Mouse (Mus musculus) gastrocnemius, adult 2 months (tissue): ENCODE data around the gene Ern2. TPM values are rescaled to one million over a fixed set of nuclear protein-coding genes. Genes with fewer than 3 reads are reported as not detected.

Experiments
- DNase-seq: peaks from one replicate; pipeline ENCODE4 v3.0.0; 2022
- H3K27ac ChIP-seq: fragments of 200-600 bp; 2 replicates; pipeline ENCODE4 v1.8.1; 2022; ENCODE audit warnings: mild to moderate bottlenecking
- H3K4me3 ChIP-seq: fragments of 200-600 bp; 2 replicates; pipeline ENCODE4 v1.8.1; 2022; ENCODE audit warnings: mild to moderate bottlenecking, moderate library complexity
- CTCF ChIP-seq: fragments of 200-600 bp; IDR thresholded peaks from 2 replicates; pipeline ENCODE4 v1.8.1; 2022; ENCODE audit warnings: antibody characterized with exemption, mild to moderate bottlenecking, moderate library complexity
- intact Hi-C: fragments of 180-260 bp; cut with DNase I; formaldehyde crosslinking; loops from one replicate; pipeline ENCODE4 v1.15.1; 2025
- long read RNA-seq, 2 experiments: library from polyadenylated mRNA; stranded (forward); transcript quantifications; one replicate each; pipeline ENCODE4 v2.0.0; 2021
- total RNA-seq, 2 experiments: library from RNA; stranded (reverse); gene quantifications; 2 replicates each; pipeline ENCODE4 v1.2.3; 2021

The Ern2 gene
- not detected for total RNA-seq
- long read RNA-seq, experiment 1, result 0 reads
- long read RNA-seq, experiment 2, result 0 reads

DNA sequence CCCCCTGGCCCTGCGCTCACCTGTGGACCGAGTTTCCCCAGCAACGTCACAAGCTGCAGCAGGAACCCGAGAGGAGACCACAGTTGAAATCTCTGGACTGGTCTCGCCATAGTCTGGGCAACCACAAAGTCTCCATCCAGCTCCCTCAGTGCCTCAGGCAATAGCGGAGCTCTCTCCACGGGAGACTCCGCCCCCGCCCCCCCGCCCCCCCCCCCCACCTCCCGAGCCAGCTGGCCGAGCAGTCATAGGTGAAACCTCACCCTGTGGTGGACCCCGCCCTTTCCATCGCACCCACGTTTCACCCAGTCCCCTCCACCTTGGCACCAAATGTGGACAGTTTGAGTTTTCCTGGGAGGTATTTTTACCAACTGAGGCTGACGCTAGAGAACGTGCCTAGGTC, at the start of gene Ern2:
Gene Ern2, minus strand, starts transcription at position 165 of the 400 bp plus-strand sequence.
- intact Hi-C loops, result no loop called here
- no peak for DNase-seq
- Histone ChIP-seq H3K4me3 (no peak within 1 kb of the TSS), H3K27ac (no peak within 1 kb of the TSS)
- no peak for TF ChIP-seq CTCF

- intact Hi-C loops, result no loop called here
- Histone ChIP-seq H3K4me3 (no peak overlapping the region), H3K27ac (no peak overlapping the region)
- DNase-seq, result no peak
- no peak for TF ChIP-seq CTCF
Observed at GRCm38 (mm10) chr7:122230866-122231265, 44.9 kb upstream of the Ern2 start.

DNA sequence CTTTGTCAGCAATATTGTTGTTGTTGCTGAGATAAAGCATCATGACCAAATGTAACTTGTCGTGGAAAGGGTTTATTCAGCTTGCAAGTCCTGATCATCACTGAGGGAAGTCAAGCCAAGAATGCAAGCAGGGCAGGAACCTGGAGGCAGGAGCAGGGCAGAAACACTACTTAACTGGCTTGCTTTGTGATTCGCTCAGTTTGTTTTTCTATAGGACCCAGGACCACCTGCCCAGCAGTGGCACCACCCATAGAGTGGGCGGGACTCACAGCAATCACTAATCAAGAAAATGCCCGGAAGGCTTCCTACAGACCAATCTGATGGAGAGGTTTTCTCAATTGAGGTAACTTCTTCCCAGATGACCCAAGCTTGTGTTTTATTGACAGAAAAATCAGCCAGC, 43.9 kb upstream of the Ern2 start:
- no peak for TF ChIP-seq CTCF
- no peak overlapping the region for H3K27ac ChIP-seq
- intact Hi-C loops, result no loop called here
- no peak for DNase-seq
- no peak overlapping the region for H3K4me3 ChIP-seq

DNA sequence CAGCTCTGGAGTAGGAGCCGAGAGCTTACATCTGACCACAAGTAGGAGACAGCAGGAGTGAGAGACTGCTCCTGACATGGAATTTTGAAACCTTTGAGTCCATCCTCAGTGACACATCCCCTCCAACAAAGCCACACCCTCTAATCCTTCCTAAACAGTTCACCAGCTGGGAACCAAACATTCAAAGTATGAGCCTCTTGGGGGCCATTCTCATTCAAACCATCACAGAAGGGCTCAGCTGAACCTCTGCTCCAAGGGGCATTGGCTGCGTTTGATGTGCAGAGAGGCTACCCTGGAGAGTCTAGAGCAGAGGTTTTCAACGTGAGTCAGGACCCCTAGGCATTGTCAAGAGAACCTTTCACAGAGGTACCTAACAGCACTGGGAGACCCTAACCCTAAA, 43.3 kb upstream of the Ern2 start:
- Histone ChIP-seq H3K27ac (no peak overlapping the region), H3K4me3 (no peak overlapping the region)
- no peak for TF ChIP-seq CTCF
- no peak for DNase-seq
- intact Hi-C loops, result no loop called here

DNA sequence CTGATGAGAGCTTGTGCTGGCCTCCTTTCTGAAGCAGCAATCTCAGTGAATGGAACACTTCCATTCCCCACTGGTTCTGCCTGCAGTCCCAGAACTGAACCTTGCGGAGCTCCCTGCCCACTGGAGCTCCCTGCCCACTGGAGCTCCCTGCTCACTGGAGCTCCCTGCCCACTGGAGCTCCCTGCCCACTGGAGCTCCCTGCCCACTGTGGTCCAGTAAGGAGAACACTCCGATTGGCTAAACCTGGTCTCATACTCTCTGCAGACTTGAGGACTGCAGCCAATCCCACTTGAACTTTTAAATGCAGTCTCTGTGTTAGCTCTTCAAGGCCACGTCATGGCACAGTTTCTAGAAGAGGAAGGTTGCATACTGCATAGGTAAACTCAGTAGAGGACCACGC, 40.7 kb upstream of the Ern2 start:
- DNase-seq, result no peak
- intact Hi-C loops, result no loop called here
- no peak for TF ChIP-seq CTCF
- Histone ChIP-seq H3K27ac (no peak overlapping the region), H3K4me3 (no peak overlapping the region)

DNA sequence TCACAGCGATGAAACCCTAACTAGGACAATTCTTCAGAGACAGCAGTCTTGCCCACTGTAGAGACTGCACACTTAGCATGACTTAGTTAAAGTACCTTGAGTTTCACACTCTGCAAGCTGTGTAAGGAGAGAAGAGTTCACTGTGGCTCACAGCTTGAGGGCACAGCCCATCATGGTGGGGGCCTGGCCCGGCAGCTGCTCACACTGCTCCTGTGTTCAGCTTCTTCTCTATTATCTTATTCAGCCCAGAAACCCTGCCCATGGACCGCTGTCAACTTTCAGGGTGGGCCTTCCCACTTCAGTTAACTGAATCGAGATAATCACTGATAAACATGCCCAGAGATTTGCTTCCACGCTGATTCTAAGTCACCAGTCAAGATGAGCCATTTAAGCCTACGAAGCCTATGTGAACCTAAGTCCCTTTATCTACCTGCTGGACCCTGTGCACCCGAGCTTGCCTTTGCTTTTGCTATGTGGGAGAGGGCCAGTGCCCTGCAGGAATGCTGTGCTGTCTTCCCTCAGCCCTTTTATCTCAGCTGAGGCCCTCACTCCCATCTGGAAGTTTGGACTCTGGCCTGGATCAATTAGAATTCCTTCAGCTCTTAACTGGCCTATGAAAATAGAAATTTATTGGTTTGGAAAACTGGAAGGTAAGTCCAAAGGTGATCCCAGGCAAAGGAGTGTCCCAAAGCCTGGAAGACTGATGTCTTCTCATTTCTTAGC, 40.2 kb upstream of the Ern2 start:
- no peak overlapping the region for H3K27ac ChIP-seq
- DNase-seq, result no peak
- no peak for TF ChIP-seq CTCF
- no peak overlapping the region for H3K4me3 ChIP-seq
- intact Hi-C loops, result no loop called here

DNA sequence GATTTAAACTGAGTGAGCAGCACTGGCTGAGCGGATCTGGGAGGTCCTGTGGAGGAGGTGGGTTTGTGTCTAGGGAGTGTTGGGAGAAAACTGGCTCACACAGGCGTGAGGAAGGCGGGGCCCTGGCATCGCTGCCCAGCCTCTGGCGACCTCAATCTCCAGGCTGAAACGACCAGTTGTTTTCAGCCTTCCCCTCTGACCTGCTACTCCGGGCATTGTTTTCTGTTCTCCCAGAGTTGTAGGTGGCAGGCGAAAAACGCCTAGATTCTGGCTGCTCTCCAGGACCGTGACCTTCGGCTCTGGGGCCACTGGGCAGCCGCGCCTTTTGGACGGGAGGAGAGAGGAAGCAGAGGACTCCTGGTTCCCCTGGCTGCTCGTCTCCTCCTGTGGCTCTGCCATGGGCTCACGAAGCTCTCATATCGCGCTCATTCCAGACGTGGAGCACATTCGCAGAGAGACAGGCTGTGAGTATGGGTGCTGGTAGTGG, 33.4 kb upstream of the Ern2 start, which contains the start of gene Chp2:
Gene Chp2, plus strand, starts transcription at position 182 of the 487 bp plus-strand sequence.
- intact Hi-C loops, result no loop called here
- no peak for TF ChIP-seq CTCF
- peak; percentile 64 for DNase-seq
- peak within 1 kb of the TSS; percentile 73 for H3K27ac ChIP-seq
- peak within 1 kb of the TSS; percentile 58 for H3K4me3 ChIP-seq

DNA sequence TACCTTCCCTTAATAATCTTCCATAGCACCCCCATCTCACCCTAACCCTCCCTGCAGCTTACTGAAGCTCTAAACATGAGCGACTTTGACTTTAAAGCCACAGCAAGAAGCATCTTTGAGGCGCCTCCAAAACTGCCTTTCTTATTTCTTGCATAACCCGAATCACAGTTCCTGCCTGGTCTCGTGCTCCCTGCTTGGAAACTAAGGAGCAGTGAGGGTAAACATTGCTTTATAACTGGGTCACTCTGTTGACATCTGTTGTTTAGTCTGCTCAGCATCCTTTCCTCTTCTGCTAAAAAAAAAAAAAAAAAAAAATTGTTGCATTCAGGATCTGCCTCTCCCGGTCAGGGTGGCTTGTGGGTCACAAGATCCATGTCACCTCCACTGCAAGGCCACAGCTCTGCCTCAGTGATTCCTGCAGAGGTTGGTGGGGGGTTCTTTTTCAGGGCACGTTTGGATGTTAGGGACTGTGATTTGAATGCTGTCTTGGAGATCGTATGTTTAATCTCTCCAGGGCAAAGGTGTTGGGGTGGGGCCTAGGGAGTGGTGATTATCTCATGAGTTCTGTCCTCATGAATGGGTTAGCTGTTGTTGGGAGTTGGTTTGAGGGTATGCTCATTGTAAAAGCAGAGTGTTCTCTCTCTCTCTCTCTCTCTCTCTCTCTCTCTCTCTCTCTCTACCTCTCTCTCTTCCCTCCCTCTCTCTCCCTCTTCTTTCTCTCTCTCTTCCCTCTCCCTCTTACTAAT, 22.4 kb upstream of the Ern2 start:
- Histone ChIP-seq H3K4me3 (peak overlapping the region; percentile 19; the same call in 1 of the 2 replicates), H3K27ac (peak overlapping the region; percentile 43; the same call in 1 of the 2 replicates)
- TF ChIP-seq CTCF, result no peak
- intact Hi-C loops, result no loop called here
- no peak for DNase-seq

DNA sequence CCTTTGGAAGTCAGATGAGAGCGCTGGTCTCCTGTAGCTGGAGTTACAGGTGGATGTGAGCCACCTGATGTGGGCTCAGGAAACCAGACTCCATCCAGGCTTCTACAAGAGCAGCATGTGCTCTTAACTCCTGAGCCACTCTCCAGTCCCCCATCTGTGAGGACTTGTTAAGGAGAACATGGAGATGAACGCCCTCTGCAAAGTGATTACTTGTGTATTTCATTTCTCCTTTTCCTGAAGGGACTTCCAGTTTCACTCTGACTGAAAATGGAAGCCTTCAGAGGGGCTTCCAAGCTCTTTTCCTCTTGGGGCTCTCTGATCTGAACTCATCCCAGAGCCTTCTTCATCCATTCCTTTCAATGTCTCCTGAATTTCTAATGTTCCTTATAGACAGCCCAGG, 20.1 kb upstream of the Ern2 start:
- no peak for TF ChIP-seq CTCF
- no peak for DNase-seq
- Histone ChIP-seq H3K27ac (no peak overlapping the region), H3K4me3 (no peak overlapping the region)
- intact Hi-C loops, result no loop called here

GRCm38 (mm10) chr7:122203936-122204335, 17.9 kb upstream of the Ern2 start:
- DNase-seq, result no peak
- intact Hi-C loops, result no loop called here
- TF ChIP-seq CTCF, result no peak
- Histone ChIP-seq H3K4me3 (no peak overlapping the region), H3K27ac (peak overlapping the region; percentile 28; the same call in 1 of the 2 replicates)

- Histone ChIP-seq H3K27ac (no peak overlapping the region), H3K4me3 (no peak overlapping the region)
- intact Hi-C loops, result loop anchor here (1.0 to 5.0 kb wide), 2 partner anchors 102 to 260 kb away; no protein-coding TSS in a partner anchor
- TF ChIP-seq CTCF, result peak; percentile 81
- DNase-seq, result no peak
Observed at GRCm38 (mm10) chr7:122199296-122199695, 13.3 kb upstream of the Ern2 start.

DNA sequence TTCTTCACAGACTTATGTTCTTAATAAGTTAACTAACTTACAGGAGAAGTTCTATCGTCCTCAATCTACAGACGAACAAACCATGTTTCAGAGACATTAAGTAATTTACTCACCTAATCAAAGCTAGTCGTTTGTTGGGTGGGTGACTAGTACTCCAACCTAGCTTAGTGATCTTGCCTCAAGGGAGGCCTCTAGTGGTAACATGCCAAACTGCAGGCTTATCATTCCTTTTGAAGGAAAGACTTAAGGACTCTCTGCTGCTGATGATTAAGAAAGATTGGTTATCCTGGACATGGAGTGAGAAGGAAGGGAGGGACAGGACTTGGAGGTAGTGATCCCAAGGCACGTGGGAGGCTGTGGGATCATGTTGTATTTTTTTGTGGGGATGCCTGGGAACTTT, 11.3 kb upstream of the Ern2 start:
- Histone ChIP-seq H3K4me3 (no peak overlapping the region), H3K27ac (no peak overlapping the region)
- TF ChIP-seq CTCF, result peak; percentile 74
- no peak for DNase-seq
- intact Hi-C loops, result loop anchor here (5.0 kb wide), 1 partner anchor 100 kb away; no protein-coding TSS in a partner anchor

GRCm38 (mm10) chr7:122196771-122197170, 10.8 kb upstream of the Ern2 start:
- H3K27ac ChIP-seq, result no peak overlapping the region
- intact Hi-C loops, result loop anchor here (5.0 kb wide), 1 partner anchor 99 kb away; no protein-coding TSS in a partner anchor
- no peak for DNase-seq

More at GRCm38 (mm10) chr7:122196771-122197170, 10.8 kb upstream of the Ern2 start:
- TF ChIP-seq CTCF, result no peak
- no peak overlapping the region for H3K4me3 ChIP-seq
